Mouse (Mus musculus): ENCODE data around the gene Map4k1. TPM values are rescaled to one million over a fixed set of nuclear protein-coding genes. Genes with fewer than 3 reads are reported as not detected.
A peak's percentile ranks its signal among the peaks of the same experiment; 100 is the strongest.

Map4k1 gene
- polyA plus RNA-seq, 1 experiment from 2014 or later = 6.4 TPM

DNA sequence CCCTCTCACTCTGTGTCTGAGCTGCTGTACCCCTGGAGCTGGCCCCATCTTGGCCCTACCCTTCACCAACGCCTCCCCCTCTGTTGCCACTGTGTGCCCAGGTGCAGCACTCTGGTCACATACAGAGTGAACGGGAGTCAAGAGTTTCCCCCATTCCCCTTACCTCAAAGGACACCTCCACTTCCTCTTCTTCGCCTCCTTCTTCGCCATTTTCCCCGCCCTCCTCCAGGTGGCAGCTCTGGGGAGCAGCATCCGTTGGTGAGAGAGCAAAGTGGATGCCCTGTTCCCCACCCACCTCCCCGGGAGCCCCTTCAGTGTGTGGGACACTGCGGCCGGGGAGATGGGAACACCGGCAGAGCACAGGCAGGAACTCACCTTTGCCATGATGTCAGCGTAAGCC is 66.8 kb downstream of the Map4k1 start:
- DNase-seq (ENCODE audit: low spot score) (no peak), ATAC-seq (replicated peaks; ENCODE audit: insufficient number of reproducible peaks, low FRiP score, low TSS enrichment, low read depth) (no peak)
- no peaks in the 10 kb centered on the region for H3K4me1 ChIP-seq (ENCODE audit: control insufficient read depth, insufficient read depth, low read length)
- H3K27me3 ChIP-seq (ENCODE audit: control insufficient read depth, insufficient read depth, low read length) = peaks cover 17% of the 10 kb centered on the region
- H3K4me3 ChIP-seq (ENCODE audit: low read depth, low read length) = no peak overlapping the region
- no peaks in the 10 kb centered on the region for H3K36me3 ChIP-seq (replicated peaks; ENCODE audit: control insufficient read depth, insufficient read depth, low read depth, low read length)
- WGBS = 75% methylated on average over 11 of the region's 11 CpGs
- H3K9ac ChIP-seq (replicated peaks; ENCODE audit: low read length) = no peak overlapping the region
- H3K4me2 ChIP-seq (ENCODE audit: low read depth, low read length) = no peak overlapping the region
- H3K9me3 ChIP-seq (replicated peaks; ENCODE audit: control insufficient read depth, low read length) = no peaks in the 10 kb centered on the region
- H3K27ac ChIP-seq (replicated peaks; ENCODE audit: low read depth, low read length) = no peak overlapping the region

GRCm38 (mm10) chr7:29050797-29051196 is 68.9 kb downstream of the Map4k1 start:
- no peaks in the 10 kb centered on the region for H3K9me3 ChIP-seq (replicated peaks; ENCODE audit: control insufficient read depth, low read length)
- H3K4me3 ChIP-seq (ENCODE audit: low read depth, low read length) = no peak overlapping the region
- H3K4me1 ChIP-seq (ENCODE audit: control insufficient read depth, insufficient read depth, low read length) = no peaks in the 10 kb centered on the region
- H3K36me3 ChIP-seq (replicated peaks; ENCODE audit: control insufficient read depth, insufficient read depth, low read depth, low read length) = no peaks in the 10 kb centered on the region
- H3K27ac ChIP-seq (replicated peaks; ENCODE audit: low read depth, low read length) = no peak overlapping the region
- whole genome bisulfite sequencing = 47% methylated on average over 2 of the region's 2 CpGs
- no peak overlapping the region for H3K4me2 ChIP-seq (ENCODE audit: low read depth, low read length)
- H3K9ac ChIP-seq (replicated peaks; ENCODE audit: low read length) = no peak overlapping the region
- peaks cover 21% of the 10 kb centered on the region for H3K27me3 ChIP-seq (ENCODE audit: control insufficient read depth, insufficient read depth, low read length)
- ATAC-seq (replicated peaks; ENCODE audit: insufficient number of reproducible peaks, low FRiP score, low TSS enrichment, low read depth) (no peak), DNase-seq (ENCODE audit: low spot score) (peak; percentile 71)

GRCm38 (mm10) chr7:29052821-29053220 is 71.0 kb downstream of the Map4k1 start:
- H3K9ac ChIP-seq (replicated peaks; ENCODE audit: low read length) = no peak overlapping the region
- no peak overlapping the region for H3K27ac ChIP-seq (replicated peaks; ENCODE audit: low read depth, low read length)
- peak overlapping the region; percentile 11; the same call in 1 of the 2 replicates for H3K4me2 ChIP-seq (ENCODE audit: low read depth, low read length)
- ATAC-seq (replicated peaks; ENCODE audit: insufficient number of reproducible peaks, low FRiP score, low TSS enrichment, low read depth) = no peak
- 6% methylated on average over 19 of the region's 19 CpGs for WGBS
- no peaks in the 10 kb centered on the region for H3K36me3 ChIP-seq (replicated peaks; ENCODE audit: control insufficient read depth, insufficient read depth, low read depth, low read length)
- H3K4me3 ChIP-seq (ENCODE audit: low read depth, low read length) = 0 out of 2 replicates have a peak overlapping the region, but pooled peaks have one; percentile 9
- no peaks in the 10 kb centered on the region for H3K4me1 ChIP-seq (ENCODE audit: control insufficient read depth, insufficient read depth, low read length)
- H3K27me3 ChIP-seq (ENCODE audit: control insufficient read depth, insufficient read depth, low read length) = peaks cover 21% of the 10 kb centered on the region
- DNase-seq (ENCODE audit: low spot score) = peak; percentile 11
- H3K9me3 ChIP-seq (replicated peaks; ENCODE audit: control insufficient read depth, low read length) = no peaks in the 10 kb centered on the region

Small RNA genes within 50 kb of the gene (microRNA-seq; reads per million reads assigned to microRNA genes)
- not detected for gene Gm44408 (ENCODE audit: borderline number of aligned reads)

Other genes starting within 250 kb of the Map4k1 start
- gene Mrps12, start 240.2 kb upstream of the Map4k1 start, polyA plus RNA-seq (2014; fragmentation: Nextera tagmentation; extraction: Ambion mirVana) = 145 and 151 TPM in 2 replicates
- 28.2 and 29.9 TPM in 2 replicates for gene Sars2, start 240.1 kb upstream of the Map4k1 start, polyA plus RNA-seq (2014; fragmentation: Nextera tagmentation; extraction: Ambion mirVana)
- 1.5 and 2.0 TPM in 2 replicates for gene Ccer2, start 225.9 kb upstream of the Map4k1 start, polyA plus RNA-seq (2014; fragmentation: Nextera tagmentation; extraction: Ambion mirVana)
- 65.6 and 67.2 TPM in 2 replicates for gene Sirt2, start 215.3 kb upstream of the Map4k1 start, polyA plus RNA-seq (2014; fragmentation: Nextera tagmentation; extraction: Ambion mirVana)
- 33.4 and 41.0 TPM in 2 replicates for gene Nfkbib, start 214.5 kb upstream of the Map4k1 start, polyA plus RNA-seq (2014; fragmentation: Nextera tagmentation; extraction: Ambion mirVana)
- 2.3 and 3.2 TPM in 2 replicates for gene Rinl, start 193.1 kb upstream of the Map4k1 start, polyA plus RNA-seq (2014; fragmentation: Nextera tagmentation; extraction: Ambion mirVana)
- gene Hnrnpl, start 173.5 kb upstream of the Map4k1 start, polyA plus RNA-seq (2014; fragmentation: Nextera tagmentation; extraction: Ambion mirVana) = 328 and 350 TPM in 2 replicates
- gene Ech1, start 156.8 kb upstream of the Map4k1 start, polyA plus RNA-seq (2014; fragmentation: Nextera tagmentation; extraction: Ambion mirVana) = 103 and 106 TPM in 2 replicates
- gene Lgals4, start 148.2 kb upstream of the Map4k1 start, polyA plus RNA-seq (2014; fragmentation: Nextera tagmentation; extraction: Ambion mirVana) = 1.5 and 1.9 TPM in 2 replicates
- 0.98 and 1.3 TPM in 2 replicates for gene Lgals7, start 118.2 kb upstream of the Map4k1 start, polyA plus RNA-seq (2014; fragmentation: Nextera tagmentation; extraction: Ambion mirVana)
- gene Capn12, start 100.6 kb upstream of the Map4k1 start, polyA plus RNA-seq (2014; fragmentation: Nextera tagmentation; extraction: Ambion mirVana) = 0.21 and 0.29 TPM in 2 replicates
- 190 and 201 TPM in 2 replicates for gene Actn4, start 19.7 kb upstream of the Map4k1 start, polyA plus RNA-seq (2014; fragmentation: Nextera tagmentation; extraction: Ambion mirVana)
- gene Eif3k, start 186 bp upstream of the Map4k1 start, polyA plus RNA-seq (2014; fragmentation: Nextera tagmentation; extraction: Ambion mirVana) = 439 and 446 TPM in 2 replicates
- 0.93 and 0.98 TPM in 2 replicates for gene Ryr1, start 143.1 kb downstream of the Map4k1 start, polyA plus RNA-seq (2014; fragmentation: Nextera tagmentation; extraction: Ambion mirVana)
- gene Rasgrp4, start 152.8 kb downstream of the Map4k1 start, polyA plus RNA-seq (2014; fragmentation: Nextera tagmentation; extraction: Ambion mirVana) = 0.58 and 0.85 TPM in 2 replicates
- gene Fam98c, start 174.2 kb downstream of the Map4k1 start, polyA plus RNA-seq (2014; fragmentation: Nextera tagmentation; extraction: Ambion mirVana) = 10.8 and 11.7 TPM in 2 replicates
- 0.15 and 0.77 TPM in 2 replicates for gene Ggn, start 188.2 kb downstream of the Map4k1 start, polyA plus RNA-seq (2014; fragmentation: Nextera tagmentation; extraction: Ambion mirVana)
- 4.9 and 5.3 TPM in 2 replicates for gene Spred3, start 188.4 kb downstream of the Map4k1 start, polyA plus RNA-seq (2014; fragmentation: Nextera tagmentation; extraction: Ambion mirVana)
- 321 and 334 TPM in 2 replicates for gene Psmd8, start 198.7 kb downstream of the Map4k1 start, polyA plus RNA-seq (2014; fragmentation: Nextera tagmentation; extraction: Ambion mirVana)
- 0.79 TPM in 1 of 2 replicates, not detected in the other for gene Catsperg1, start 232.0 kb downstream of the Map4k1 start, polyA plus RNA-seq (2014; fragmentation: Nextera tagmentation; extraction: Ambion mirVana)

All from embryonic facial prominence, embryonic 11.5 days (tissue).